Mouse (Mus musculus) neural tube, embryonic 14.5 days (tissue): ENCODE data around the gene Treml2. TPM values are rescaled to one million over a fixed set of nuclear protein-coding genes. Genes with fewer than 3 reads are reported as not detected.
"Not testable (repeated sequence)": the region's sequence is repeated elsewhere in the genome, so short reads cannot be mapped to it uniquely, and the experiment has no call there.

ENCODE experiments used
- ATAC-seq: fragments of 200-750 bp; cut with Nextera tagmentation; 2 replicates; pipeline ENCODE4 v1.8.0; 2017; ENCODE audit warnings: low read depth, mild to moderate bottlenecking, moderate TSS enrichment, moderate library complexity
- H3K27ac ChIP-seq: fragments of 300-500 bp; sonication (generic); 2 replicates; pipeline ENCODE4 v1.5.1; 2014; ENCODE audit warnings: low read depth, mild to moderate bottlenecking, control low read depth, low read length, moderate library complexity, mixed read lengths
- H3K27me3 ChIP-seq: fragments of 300-500 bp; sonication (generic); 2 replicates; pipeline ENCODE4 v1.6.1; 2014; ENCODE audit warnings: low read length; ENCODE audit not compliant: control insufficient read depth, insufficient read depth
- H3K36me3 ChIP-seq: fragments of 300-500 bp; sonication (generic); 2 replicates; pipeline ENCODE4 v1.6.1; 2014; ENCODE audit warnings: low read length, mixed read lengths; ENCODE audit not compliant: control insufficient read depth, insufficient read depth
- H3K4me1 ChIP-seq: fragments of 300-500 bp; sonication (generic); 2 replicates; pipeline ENCODE4 v1.6.1; 2014; ENCODE audit warnings: low read length; ENCODE audit not compliant: control insufficient read depth, insufficient read depth
- H3K4me2 ChIP-seq: fragments of 300-500 bp; sonication (generic); 2 replicates; pipeline ENCODE4 v1.6.1; 2014; ENCODE audit warnings: mild to moderate bottlenecking, low read depth, low read length, control low read depth
- H3K4me3 ChIP-seq: fragments of 300-500 bp; sonication (generic); 2 replicates; pipeline ENCODE4 v1.5.1; 2014; ENCODE audit warnings: low read depth, low read length, control low read depth, mixed read lengths
- H3K9ac ChIP-seq: fragments of 300-500 bp; sonication (generic); replicated peaks from 2 replicates; pipeline ENCODE4 v1.6.1; 2014; ENCODE audit warnings: low read depth, mild to moderate bottlenecking, control low read depth, low read length, mixed read lengths
- H3K9me3 ChIP-seq: fragments of 300-500 bp; sonication (generic); 2 replicates; pipeline ENCODE4 v1.6.1; 2016; ENCODE audit warnings: low read length; ENCODE audit not compliant: control insufficient read depth
- WGBS: fragments of 180-500 bp; shearing (Covaris S2); extraction: QIAGEN DNeasy Blood & Tissue Kit; methylation state at CpG from one replicate; pipeline ENCODE4 v1.1.7; 2014; 5-methylcytosine and 5-hydroxymethylcytosine counted together
- polyA plus RNA-seq: library from polyadenylated mRNA; unstranded; fragments of >200 nt; fragmentation: Nextera tagmentation; extraction: Ambion mirVana; gene quantifications from 2 replicates; pipeline ENCODE4 v1.2.1, GENCODE M21; 2014

Gene Treml2
- polyA plus RNA-seq, 1 experiment from 2014 or later: 0.05 TPM

- WGBS: 70% methylated on average over 5 of the region's 5 CpGs
These were observed 51.4 kb downstream of the Treml2 start for GRCm38 (mm10) chr17:48350681-48351193.

GRCm38 (mm10) chr17:48352976-48353375, 53.7 kb downstream of the Treml2 start:
- not testable (repeated sequence) for H3K4me1 ChIP-seq, H3K9ac ChIP-seq, H3K4me2 ChIP-seq, H3K4me3 ChIP-seq, H3K36me3 ChIP-seq, H3K9me3 ChIP-seq, H3K27me3 ChIP-seq, ATAC-seq, H3K27ac ChIP-seq
- 73% methylated on average over 7 of the region's 7 CpGs for WGBS

More at GRCm38 (mm10) chr17:48350681-48351193, 51.4 kb downstream of the Treml2 start:
- H3K4me2 ChIP-seq: no peak overlapping the region
- H3K9ac ChIP-seq: no peak overlapping the region
- no peak overlapping the region for H3K4me3 ChIP-seq
- no peaks in the 10 kb centered on the region for H3K36me3 ChIP-seq
- no peaks in the 10 kb centered on the region for H3K4me1 ChIP-seq
- no peaks in the 10 kb centered on the region for H3K9me3 ChIP-seq
- no peak overlapping the region for H3K27ac ChIP-seq
- no peaks in the 10 kb centered on the region for H3K27me3 ChIP-seq
- no peak for ATAC-seq

- Histone ChIP-seq H3K4me3 (no peak overlapping the region), H3K36me3 (no peaks in the 10 kb centered on the region), H3K4me1 (no peaks in the 10 kb centered on the region), H3K9me3 (no peaks in the 10 kb centered on the region), H3K4me2 (no peak overlapping the region), H3K27me3 (no peaks in the 10 kb centered on the region), H3K9ac (no peak overlapping the region), H3K27ac (no peak overlapping the region)
- 92% methylated on average over 3 of the region's 3 CpGs for WGBS
- no peak for ATAC-seq
These were observed 56.5 kb downstream of the Treml2 start for GRCm38 (mm10) chr17:48355822-48356221.

- Histone ChIP-seq H3K9ac (no peak overlapping the region), H3K4me2 (no peak overlapping the region), H3K4me3 (no peak overlapping the region), H3K27ac (no peak overlapping the region), H3K27me3 (no peaks in the 10 kb centered on the region), H3K36me3 (no peaks in the 10 kb centered on the region), H3K9me3 (no peaks in the 10 kb centered on the region), H3K4me1 (no peaks in the 10 kb centered on the region)
- 38% methylated on average over 2 of the region's 2 CpGs for WGBS
- ATAC-seq: no peak
These were observed 58.6 kb downstream of the Treml2 start for GRCm38 (mm10) chr17:48357892-48358291.

GRCm38 (mm10) chr17:48359616-48360015, 60.3 kb downstream of the Treml2 start, which contains the start of gene Treml1:
Gene Treml1 (plus strand): TSS chr17:48359916.
- no peak within 1 kb of the TSS for H3K4me3 ChIP-seq
- no peak within 1 kb of the TSS for H3K9ac ChIP-seq
- H3K9me3 ChIP-seq: no peaks in the 10 kb centered on the region
- no peaks in the 10 kb centered on the region for H3K36me3 ChIP-seq
- ATAC-seq: no peak
- H3K27ac ChIP-seq: no peak within 1 kb of the TSS
- 80% methylated on average over 7 of the region's 7 CpGs for WGBS
- no peaks in the 10 kb centered on the region for H3K4me1 ChIP-seq
- H3K27me3 ChIP-seq: no peaks in the 10 kb centered on the region
- H3K4me2 ChIP-seq: no peak within 1 kb of the TSS

- Histone ChIP-seq H3K36me3 (no peaks in the 10 kb centered on the region), H3K4me3 (no peak overlapping the region), H3K9me3 (no peaks in the 10 kb centered on the region), H3K4me2 (no peak overlapping the region), H3K9ac (no peak overlapping the region), H3K27me3 (no peaks in the 10 kb centered on the region), H3K27ac (no peak overlapping the region), H3K4me1 (no peaks in the 10 kb centered on the region)
- ATAC-seq: no peak
- WGBS: 84% methylated on average over 4 of the region's 4 CpGs
These were observed 61.2 kb downstream of the Treml2 start for GRCm38 (mm10) chr17:48360462-48360861.

Other genes starting within 250 kb of the Treml2 start
- gene 1700067P10Rik, start 210.2 kb upstream of the Treml2 start, polyA plus RNA-seq: not detected in 2 replicates
- not detected in 2 replicates for gene 9830107B12Rik, start 153.2 kb upstream of the Treml2 start, polyA plus RNA-seq
- gene A530064D06Rik, start 132.2 kb upstream of the Treml2 start, polyA plus RNA-seq: not detected in 2 replicates
- not detected in 2 replicates for gene Trem1, start 66.7 kb upstream of the Treml2 start, polyA plus RNA-seq
- gene Trem3, start 51.7 kb upstream of the Treml2 start, polyA plus RNA-seq: not detected in 2 replicates
- 0.13 TPM in 1 of 2 replicates, not detected in the other for gene Treml4, start 35.2 kb upstream of the Treml2 start, polyA plus RNA-seq
- 0.27 TPM in 1 of 2 replicates, not detected in the other for gene B430306N03Rik, start 16.6 kb downstream of the Treml2 start, polyA plus RNA-seq
- gene Trem2, start 46.9 kb downstream of the Treml2 start, polyA plus RNA-seq: 5.2 and 5.4 TPM in 2 replicates
- gene Treml1, start 60.4 kb downstream of the Treml2 start, polyA plus RNA-seq: 0.44 TPM in 1 of 2 replicates, not detected in the other
- gene Nfya, start 110.4 kb downstream of the Treml2 start, polyA plus RNA-seq: 16.2 and 16.3 TPM in 2 replicates
- gene Oard1, start 110.5 kb downstream of the Treml2 start, polyA plus RNA-seq: 35.7 and 37.8 TPM in 2 replicates
- gene Apobec2, start 133.4 kb downstream of the Treml2 start, polyA plus RNA-seq: 0.75 and 0.99 TPM in 2 replicates
- 1.6 and 1.8 TPM in 2 replicates for gene Tspo2, start 152.0 kb downstream of the Treml2 start, polyA plus RNA-seq
- 0.31 TPM in 1 of 2 replicates, not detected in the other for gene Unc5cl, start 155.4 kb downstream of the Treml2 start, polyA plus RNA-seq